Mouse (Mus musculus) bone marrow, adult 2 months (tissue): ENCODE data around the gene Acp7.

Experiments used
- CTCF ChIP-seq: fragments of 200-500 bp; IDR thresholded peaks from 2 replicates; pipeline ENCODE4 v1.5.1; 2011; ENCODE audit warnings: low read length, control low read depth; ENCODE audit not compliant: control insufficient read depth, insufficient read depth
- POLR2A ChIP-seq: fragments of 200-500 bp; IDR thresholded peaks from 2 replicates; pipeline ENCODE4 v1.6.1; 2011; ENCODE audit warnings: low read depth, mild to moderate bottlenecking, control low read depth, low read length, borderline replicate concordance; ENCODE audit not compliant: control insufficient read depth

GRCm38 (mm10) chr7:28577826-28578542 lies 53.1 kb downstream of the Acp7 start:
- TF ChIP-seq CTCF, result no peak
- TF ChIP-seq POLR2A, result no peak
